Mouse (Mus musculus): Measurements from ENCODE around the gene Itfg1. TPM values are rescaled to one million over a fixed set of nuclear protein-coding genes. Genes with fewer than 3 reads are reported as not detected.

Itfg1 gene
- polyA plus RNA-seq, 2 experiments = 38.8 to 77.0 TPM

DNA sequence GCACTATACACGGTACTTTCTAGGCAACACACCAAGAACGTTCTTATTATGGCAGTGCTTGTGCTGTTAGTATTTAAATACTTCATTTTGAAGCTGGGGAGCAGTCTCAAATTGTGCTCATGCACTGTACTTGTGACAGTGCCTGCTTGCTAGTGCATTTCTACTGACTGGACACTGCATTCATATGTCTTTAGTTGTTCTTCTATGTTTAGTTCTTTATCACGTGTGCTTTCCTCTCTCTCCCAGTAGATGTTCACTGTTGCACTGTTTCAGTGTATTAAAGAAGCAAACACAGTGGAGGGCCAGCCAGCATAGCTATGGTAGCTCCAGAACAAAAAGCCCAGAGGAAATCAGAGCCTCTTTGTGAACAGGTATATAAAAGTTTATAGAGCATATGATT is 110.2 kb downstream of the Itfg1 start:
- no peak for ATAC-seq (ENCODE audit: low FRiP score, low read depth)
- WGBS = 91% methylated on average over 3 of the region's 3 CpGs
- no peaks in the 10 kb centered on the region for H3K4me1 ChIP-seq (ENCODE audit: control insufficient read depth, insufficient read depth, low read length)
- TF ChIP-seq POLR2A (IDR thresholded peaks at IDR 0.05; ENCODE audit: borderline replicate concordance, extremely low read depth, insufficient read depth, insufficient read length) = no peak
- no peak overlapping the region for H3K27ac ChIP-seq (replicated peaks; ENCODE audit: low read depth, low read length)
- H3K27me3 ChIP-seq (ENCODE audit: control insufficient read depth, insufficient read depth, low read length) = no peaks in the 10 kb centered on the region
- H3K4me2 ChIP-seq (replicated peaks; ENCODE audit: low read depth, low read length, severe bottlenecking) = no peak overlapping the region
- H3K36me3 ChIP-seq (ENCODE audit: control insufficient read depth, insufficient read depth, low read length) = peaks cover 18% of the 10 kb centered on the region
- H3K4me3 ChIP-seq (replicated peaks; ENCODE audit: low read length) = no peak overlapping the region
- H3K9me3 ChIP-seq (ENCODE audit: control insufficient read depth, low read length) = no peaks in the 10 kb centered on the region
- DNase-seq (ENCODE audit: low spot score) = no peak
- H3K9ac ChIP-seq (ENCODE audit: low read depth, low read length, severe bottlenecking) = no peak overlapping the region

DNA sequence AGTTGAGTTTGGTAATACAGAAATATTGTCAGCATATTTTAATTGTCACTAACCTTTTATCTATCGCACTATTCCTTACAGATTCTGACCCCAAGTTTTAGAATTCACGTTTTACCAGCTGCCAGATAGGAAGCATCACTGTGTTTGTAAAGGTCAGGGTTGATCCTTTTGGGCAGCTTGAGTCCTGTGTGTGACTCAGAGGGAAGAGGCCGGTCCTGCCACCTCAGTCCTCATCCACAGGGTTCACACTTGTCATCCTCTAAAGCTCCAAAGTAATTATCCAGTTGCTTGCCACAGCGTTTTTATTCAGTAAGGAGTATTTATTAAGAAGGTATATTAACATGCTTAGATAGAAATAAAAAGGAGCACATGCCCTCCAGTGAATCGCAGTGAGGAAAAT is 123.5 kb downstream of the Itfg1 start:
- no peak for TF ChIP-seq POLR2A (IDR thresholded peaks at IDR 0.05; ENCODE audit: borderline replicate concordance, extremely low read depth, insufficient read depth, insufficient read length)
- Histone ChIP-seq H3K27ac (replicated peaks; ENCODE audit: low read depth, low read length) (no peak overlapping the region), H3K27me3 (ENCODE audit: control insufficient read depth, insufficient read depth, low read length) (no peaks in the 10 kb centered on the region), H3K9me3 (ENCODE audit: control insufficient read depth, low read length) (no peaks in the 10 kb centered on the region), H3K4me1 (ENCODE audit: control insufficient read depth, insufficient read depth, low read length) (no peaks in the 10 kb centered on the region), H3K9ac (ENCODE audit: low read depth, low read length, severe bottlenecking) (no peak overlapping the region), H3K4me3 (replicated peaks; ENCODE audit: low read length) (no peak overlapping the region), H3K36me3 (ENCODE audit: control insufficient read depth, insufficient read depth, low read length) (peaks cover 23% of the 10 kb centered on the region), H3K4me2 (replicated peaks; ENCODE audit: low read depth, low read length, severe bottlenecking) (no peak overlapping the region)
- no peak for DNase-seq (ENCODE audit: low spot score)
- no peak for ATAC-seq (ENCODE audit: low FRiP score, low read depth)
- 87% methylated on average over 5 of the region's 5 CpGs for WGBS

DNA sequence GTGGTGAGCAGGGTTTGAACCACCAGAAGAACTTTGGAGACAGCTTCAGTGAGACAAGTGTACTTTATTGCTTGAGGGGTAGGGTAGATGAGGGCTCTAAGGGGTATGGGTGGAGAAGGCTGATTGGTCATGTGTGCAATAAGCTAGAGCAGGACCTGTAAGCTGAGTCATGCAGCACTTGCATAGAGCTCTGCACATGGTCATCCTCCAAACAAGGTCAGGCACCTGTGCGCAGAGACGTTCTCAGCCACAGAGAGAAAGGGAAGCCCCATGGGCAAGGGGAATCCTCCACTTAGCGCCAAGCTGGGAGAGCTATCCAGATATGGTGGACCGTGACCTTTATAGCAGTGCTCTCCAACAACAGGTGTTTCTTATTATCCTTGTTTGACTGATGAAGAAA is 124.0 kb downstream of the Itfg1 start:
- DNase-seq (ENCODE audit: low spot score) (no peak), ATAC-seq (ENCODE audit: low FRiP score, low read depth) (no peak)
- H3K36me3 ChIP-seq (ENCODE audit: control insufficient read depth, insufficient read depth, low read length) = peaks cover 19% of the 10 kb centered on the region; the same call in 1 of the 2 replicates
- H3K4me2 ChIP-seq (replicated peaks; ENCODE audit: low read depth, low read length, severe bottlenecking) = no peak overlapping the region
- no peak overlapping the region for H3K27ac ChIP-seq (replicated peaks; ENCODE audit: low read depth, low read length)
- no peak overlapping the region for H3K4me3 ChIP-seq (replicated peaks; ENCODE audit: low read length)
- TF ChIP-seq POLR2A (IDR thresholded peaks at IDR 0.05; ENCODE audit: borderline replicate concordance, extremely low read depth, insufficient read depth, insufficient read length) = no peak
- 75% methylated on average over 4 of the region's 4 CpGs for WGBS
- H3K9ac ChIP-seq (ENCODE audit: low read depth, low read length, severe bottlenecking) = no peak overlapping the region
- no peaks in the 10 kb centered on the region for H3K4me1 ChIP-seq (ENCODE audit: control insufficient read depth, insufficient read depth, low read length)
- H3K9me3 ChIP-seq (ENCODE audit: control insufficient read depth, low read length) = no peaks in the 10 kb centered on the region
- no peaks in the 10 kb centered on the region for H3K27me3 ChIP-seq (ENCODE audit: control insufficient read depth, insufficient read depth, low read length)

DNA sequence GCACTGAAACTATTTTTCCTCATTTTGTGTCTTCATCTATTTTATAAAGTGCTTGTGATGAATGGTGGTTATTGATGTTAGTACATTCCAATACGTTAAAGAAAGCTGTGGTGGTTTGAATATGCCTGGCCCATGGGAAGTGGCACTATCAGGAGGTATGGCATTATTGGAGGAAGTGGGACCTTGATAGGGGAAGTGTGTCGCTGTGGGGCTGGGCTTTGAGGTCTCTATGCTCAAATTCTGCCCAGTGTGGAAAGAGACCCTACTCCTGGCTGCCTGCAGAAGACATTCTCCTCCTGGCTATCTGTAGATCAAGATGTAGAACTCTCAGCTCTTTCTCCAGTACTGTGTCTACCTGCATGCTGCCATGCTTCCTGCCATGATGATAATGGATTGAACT is 133.7 kb downstream of the Itfg1 start:
- ATAC-seq (ENCODE audit: low FRiP score, low read depth) = no peak

DNA sequence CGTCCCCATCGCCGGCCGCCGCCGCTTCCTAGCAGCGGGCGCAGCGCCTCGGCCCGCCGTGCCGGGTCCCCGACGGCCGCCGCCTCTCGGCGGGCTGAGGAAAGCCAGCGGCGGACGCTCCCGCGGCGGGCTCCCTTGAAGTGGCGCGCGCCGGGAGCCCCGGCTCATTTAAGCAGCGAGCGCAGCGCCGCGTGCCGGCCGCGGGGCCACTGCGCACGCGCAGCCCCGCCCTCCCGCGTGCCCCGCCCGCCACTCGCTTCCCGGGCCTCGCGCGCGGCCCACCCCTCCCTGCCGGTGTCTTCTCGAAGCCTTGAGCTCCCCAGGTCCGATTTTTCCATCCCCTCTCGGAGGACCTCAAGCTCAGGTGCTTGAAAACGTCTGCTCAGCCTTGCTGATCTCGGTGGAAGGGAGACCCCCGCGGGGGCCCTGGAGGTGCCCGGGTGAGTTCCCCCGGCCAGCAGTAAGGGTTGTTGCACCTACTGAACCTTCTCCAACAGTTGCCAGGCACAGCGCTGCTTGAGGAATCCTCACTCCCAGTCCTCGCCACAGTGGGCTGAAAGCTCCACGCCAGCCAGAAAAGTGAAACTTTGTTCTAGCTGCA is 139.9 kb downstream of the Itfg1 start, which contains the start of gene Neto2:
TSS of gene Neto2 (minus strand) at position 174 of the 601 bp plus-strand sequence.
- 7% methylated on average over 39 of the region's 65 CpGs for WGBS
- peaks cover 4% of the 10 kb centered on the region for H3K4me1 ChIP-seq (ENCODE audit: control insufficient read depth, insufficient read depth, low read length)
- H3K27ac ChIP-seq (replicated peaks; ENCODE audit: low read depth, low read length) = peak within 1 kb of the TSS; percentile 88
- H3K9ac ChIP-seq (ENCODE audit: low read depth, low read length, severe bottlenecking) = peak within 1 kb of the TSS; percentile 88
- ATAC-seq (ENCODE audit: low FRiP score, low read depth) (peak; percentile 91), DNase-seq (ENCODE audit: low spot score) (peak; percentile 84)
- no peaks in the 10 kb centered on the region for H3K27me3 ChIP-seq (ENCODE audit: control insufficient read depth, insufficient read depth, low read length)
- peak within 1 kb of the TSS; percentile 89 for H3K4me2 ChIP-seq (replicated peaks; ENCODE audit: low read depth, low read length, severe bottlenecking)
- H3K36me3 ChIP-seq (ENCODE audit: control insufficient read depth, insufficient read depth, low read length) = no peaks in the 10 kb centered on the region
- peak within 1 kb of the TSS; percentile 71 for H3K4me3 ChIP-seq (replicated peaks; ENCODE audit: low read length)
- peak; percentile 51; the same call in 1 of the 2 replicates for TF ChIP-seq POLR2A (IDR thresholded peaks at IDR 0.05; ENCODE audit: borderline replicate concordance, extremely low read depth, insufficient read depth, insufficient read length)
- H3K9me3 ChIP-seq (ENCODE audit: control insufficient read depth, low read length) = no peaks in the 10 kb centered on the region

More for the DNA sequence above, 133.7 kb downstream of the Itfg1 start:
- H3K27me3 ChIP-seq (ENCODE audit: control insufficient read depth, insufficient read depth, low read length) = no peaks in the 10 kb centered on the region
- H3K9me3 ChIP-seq (ENCODE audit: control insufficient read depth, low read length) = no peaks in the 10 kb centered on the region
- no peak for DNase-seq (ENCODE audit: low spot score)
- H3K36me3 ChIP-seq (ENCODE audit: control insufficient read depth, insufficient read depth, low read length) = no peaks in the 10 kb centered on the region
- H3K4me3 ChIP-seq (replicated peaks; ENCODE audit: low read length) = no peak overlapping the region
- H3K27ac ChIP-seq (replicated peaks; ENCODE audit: low read depth, low read length) = no peak overlapping the region
- WGBS = 77% methylated on average over 2 of the region's 2 CpGs
- TF ChIP-seq POLR2A (IDR thresholded peaks at IDR 0.05; ENCODE audit: borderline replicate concordance, extremely low read depth, insufficient read depth, insufficient read length) = no peak
- no peak overlapping the region for H3K4me2 ChIP-seq (replicated peaks; ENCODE audit: low read depth, low read length, severe bottlenecking)
- H3K4me1 ChIP-seq (ENCODE audit: control insufficient read depth, insufficient read depth, low read length) = no peaks in the 10 kb centered on the region
- H3K9ac ChIP-seq (ENCODE audit: low read depth, low read length, severe bottlenecking) = no peak overlapping the region
